Mouse (Mus musculus) heart, adult 2 months (tissue): ENCODE data around the gene Apom. TPM values are rescaled to one million over a fixed set of nuclear protein-coding genes. Genes with fewer than 3 reads are reported as not detected.
A peak's percentile ranks its signal among the peaks of the same experiment; 100 is the strongest.

ENCODE experiments used
- DNase-seq, 2 experiments: peaks; one replicate each; pipeline ENCODE4 v3.0.0; 2021
- H3K27ac ChIP-seq: fragments of 200-600 bp; 2 replicates; pipeline ENCODE4 v1.8.1; 2022
- H3K27me3 ChIP-seq: fragments of 200-500 bp; 2 replicates; pipeline ENCODE4 v1.6.1; 2012; ENCODE audit warnings: mild to moderate bottlenecking, low read length, inconsistent platforms, mixed read lengths; ENCODE audit not compliant: control insufficient read depth, insufficient read depth
- H3K36me3 ChIP-seq: fragments of 200-500 bp; 2 replicates; pipeline ENCODE4 v1.6.1; 2012; ENCODE audit warnings: low read length, inconsistent platforms; ENCODE audit not compliant: control insufficient read depth, insufficient read depth
- H3K4me1 ChIP-seq: fragments of 200-500 bp; 2 replicates; pipeline ENCODE4 v1.6.1; 2011; ENCODE audit warnings: low read length; ENCODE audit not compliant: control insufficient read depth, insufficient read depth
- H3K4me3 ChIP-seq: fragments of 200-600 bp; 2 replicates; pipeline ENCODE4 v1.8.1; 2022
- H3K79me2 ChIP-seq: fragments of 200-500 bp; replicated peaks from 2 replicates; pipeline ENCODE4 v1.6.1; 2012; ENCODE audit warnings: mild to moderate bottlenecking, inconsistent platforms, low read length, moderate library complexity, mixed read lengths; ENCODE audit not compliant: control insufficient read depth, insufficient read depth
- H3K9ac ChIP-seq: fragments of 200-500 bp; 2 replicates; pipeline ENCODE4 v1.6.1; 2012; ENCODE audit warnings: low read depth, mild to moderate bottlenecking, control low read depth, inconsistent platforms, low read length, mixed read lengths
- CTCF ChIP-seq: fragments of 200-600 bp; IDR thresholded peaks from 2 replicates; pipeline ENCODE4 v1.8.1; 2022; ENCODE audit warnings: antibody characterized with exemption, mild to moderate bottlenecking, moderate library complexity
- EP300 ChIP-seq: fragments of 200-500 bp; IDR thresholded peaks from 2 replicates; pipeline ENCODE4 v1.6.1; 2011; ENCODE audit warnings: low read depth, low read length, control low read depth; ENCODE audit not compliant: insufficient read depth
- POLR2A ChIP-seq: fragments of 200-500 bp; IDR thresholded peaks from 2 replicates; pipeline ENCODE4 v1.6.1; 2011; ENCODE audit warnings: mild to moderate bottlenecking, low read depth, low read length, control low read depth; ENCODE audit not compliant: insufficient read depth
- WGBS: fragments of 180-500 bp; shearing (Covaris S2); methylation state at CpG from one replicate; pipeline ENCODE4 v1.1.7; 2018; 5-methylcytosine and 5-hydroxymethylcytosine counted together
- intact Hi-C: fragments of 180-260 bp; cut with DNase I; formaldehyde crosslinking; loops from one replicate; pipeline ENCODE4 v1.15.1; 2025
- polyA plus RNA-seq: library from polyadenylated mRNA; depleted of rRNA; stranded (reverse); fragments of >200 nt; gene quantifications from 2 replicates; pipeline ENCODE4 v1.2.3, GENCODE M21; 2012
- total RNA-seq, 2 experiments: library from RNA; stranded (reverse); gene quantifications; 2 replicates each; pipeline ENCODE4 v1.2.3; 2021

Gene Apom
- total and polyA plus RNA-seq, 3 experiments, result not detected

DNA sequence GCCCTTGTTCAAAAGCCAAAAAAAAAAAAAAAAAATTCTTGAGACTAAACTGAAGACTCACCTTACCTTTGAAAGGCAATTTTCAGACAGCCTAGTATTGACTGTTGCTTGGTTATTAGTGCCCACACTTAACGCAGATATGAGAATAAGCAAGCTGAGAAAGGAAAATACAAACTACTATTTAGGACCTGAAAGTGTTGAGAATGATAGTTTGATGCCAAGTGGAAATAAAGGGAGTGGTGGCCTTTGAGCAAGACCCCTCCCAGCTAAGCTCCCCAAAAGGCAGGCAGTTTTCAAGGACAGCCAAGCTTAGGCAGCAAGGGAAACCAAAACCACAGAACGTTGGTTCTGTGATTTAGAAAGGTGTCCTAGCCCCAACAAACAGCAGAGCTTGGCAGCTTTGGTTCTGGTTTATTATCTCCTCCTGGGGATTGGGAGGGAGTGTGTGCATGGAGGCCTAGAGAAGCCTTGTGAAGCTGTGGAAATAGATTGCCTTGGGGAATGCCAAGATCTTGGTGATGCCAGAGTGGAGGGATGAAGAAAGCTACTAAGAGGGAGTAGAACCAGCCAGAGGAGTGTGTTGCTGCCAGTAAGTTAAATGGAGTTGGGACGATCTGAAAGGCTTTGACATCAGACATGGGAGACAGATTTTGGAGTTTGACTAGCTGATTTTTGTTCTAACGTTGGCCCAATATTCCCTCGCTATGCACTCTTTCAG lies 16.2 kb upstream of the Apom start:
- H3K79me2 ChIP-seq, result no peaks in the 10 kb centered on the region
- TF ChIP-seq EP300, result peak; percentile 32; the same call in 1 of the 2 replicates
- TF ChIP-seq POLR2A, result no peak
- no peak for DNase-seq
- H3K36me3 ChIP-seq, result peaks cover 2% of the 10 kb centered on the region; the same call in 1 of the 2 replicates
- no peak overlapping the region for H3K27ac ChIP-seq
- H3K4me3 ChIP-seq, result no peak overlapping the region
- intact Hi-C loops, result no loop called here
- no peaks in the 10 kb centered on the region for H3K4me1 ChIP-seq
- H3K9ac ChIP-seq, result no peak overlapping the region
- 63% methylated on average over 5 of the region's 5 CpGs for WGBS
- no peaks in the 10 kb centered on the region for H3K27me3 ChIP-seq

DNA sequence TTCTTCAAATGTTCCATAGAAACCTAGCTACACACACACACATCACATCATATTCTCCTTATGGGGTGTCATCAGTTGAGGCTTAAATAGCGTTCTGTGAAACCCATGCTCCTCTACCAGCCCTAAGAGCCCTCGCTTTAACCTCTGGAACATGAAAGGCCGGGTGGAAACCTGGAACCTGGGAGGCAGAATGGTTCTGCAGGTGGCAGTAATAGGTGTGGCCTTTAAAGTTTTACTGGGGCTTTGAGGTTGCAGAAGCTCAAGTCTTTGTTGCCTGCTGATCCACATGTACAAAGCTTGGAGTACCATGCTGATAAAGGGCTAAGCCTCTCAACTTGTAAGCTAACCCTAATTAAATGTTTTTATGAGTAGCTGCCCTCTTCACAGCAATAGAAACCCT lies 15.5 kb upstream of the Apom start:
- Histone ChIP-seq H3K4me3 (no peak overlapping the region), H3K36me3 (peaks cover 2% of the 10 kb centered on the region; the same call in 1 of the 2 replicates), H3K4me1 (no peaks in the 10 kb centered on the region), H3K79me2 (no peaks in the 10 kb centered on the region), H3K27me3 (no peaks in the 10 kb centered on the region), H3K9ac (no peak overlapping the region), H3K27ac (no peak overlapping the region)
- intact Hi-C loops, result no loop called here
- no peak for DNase-seq
- TF ChIP-seq CTCF, result no peak
- TF ChIP-seq POLR2A, result peak; percentile 31; the same call in 1 of the 2 replicates
- no peak for TF ChIP-seq EP300
- 67% methylated on average over 3 of the region's 3 CpGs for WGBS

DNA sequence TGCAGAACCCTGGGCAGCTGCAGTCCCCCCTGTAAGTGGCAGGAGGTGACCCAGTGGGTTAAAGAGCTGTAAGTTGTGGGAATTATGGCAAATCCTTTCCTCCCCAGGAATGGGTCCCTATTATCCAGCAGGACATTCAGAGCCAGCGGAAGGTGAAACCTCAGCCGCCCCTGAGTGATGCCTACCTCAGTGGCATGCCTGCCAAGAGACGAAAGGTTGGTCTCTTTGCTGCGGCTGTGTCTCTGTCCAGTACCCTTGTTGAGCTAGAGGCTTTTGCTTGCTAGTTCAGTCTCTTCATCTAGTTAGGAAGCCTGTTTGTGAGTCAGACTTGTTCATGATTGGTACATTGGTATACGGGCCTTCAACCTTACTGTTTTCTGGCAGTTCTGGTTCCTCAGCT lies 14.3 kb upstream of the Apom start:
- WGBS, result 86% methylated on average over 5 of the region's 5 CpGs
- no peaks in the 10 kb centered on the region for H3K79me2 ChIP-seq
- peaks cover 2% of the 10 kb centered on the region; the same call in 1 of the 2 replicates for H3K36me3 ChIP-seq
- no peak for DNase-seq
- TF ChIP-seq EP300 (no peak), CTCF (no peak), POLR2A (no peak)
- intact Hi-C loops, result no loop called here
- H3K4me1 ChIP-seq, result no peaks in the 10 kb centered on the region
- no peaks in the 10 kb centered on the region for H3K27me3 ChIP-seq
- no peak overlapping the region for H3K27ac ChIP-seq
- no peak overlapping the region for H3K4me3 ChIP-seq
- H3K9ac ChIP-seq, result no peak overlapping the region

DNA sequence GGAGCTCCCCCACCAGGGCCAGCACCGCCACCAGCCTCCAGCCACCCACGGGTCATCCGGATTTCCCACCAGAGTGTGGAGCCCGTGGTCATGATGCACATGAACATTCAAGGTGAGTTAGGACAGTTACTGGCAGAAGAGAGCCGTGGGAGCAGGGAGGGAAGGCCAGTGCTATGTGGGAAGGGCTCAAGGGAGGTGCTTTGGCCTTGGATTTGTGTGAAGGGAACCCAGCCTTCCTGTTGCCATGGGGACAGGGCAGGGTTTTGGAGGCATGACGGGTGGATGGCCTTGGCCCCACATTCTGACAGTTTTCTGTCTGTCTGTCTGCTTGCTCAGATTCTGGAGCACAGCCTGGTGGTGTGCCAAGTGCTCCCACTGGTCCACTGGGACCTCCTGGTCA lies 10.1 kb upstream of the Apom start:
- Histone ChIP-seq H3K4me3 (no peak overlapping the region), H3K27me3 (no peaks in the 10 kb centered on the region), H3K4me1 (no peaks in the 10 kb centered on the region), H3K27ac (no peak overlapping the region), H3K9ac (no peak overlapping the region), H3K36me3 (no peaks in the 10 kb centered on the region; the same call in 1 of the 2 replicates), H3K79me2 (peaks cover 4% of the 10 kb centered on the region; the same call in 1 of the 2 replicates)
- no peak for DNase-seq
- intact Hi-C loops, result loop anchor here (1.0 kb wide), 1 partner anchor 10 kb away; no protein-coding TSS in a partner anchor
- 83% methylated on average over 6 of the region's 6 CpGs for WGBS
- TF ChIP-seq EP300, result no peak

DNA sequence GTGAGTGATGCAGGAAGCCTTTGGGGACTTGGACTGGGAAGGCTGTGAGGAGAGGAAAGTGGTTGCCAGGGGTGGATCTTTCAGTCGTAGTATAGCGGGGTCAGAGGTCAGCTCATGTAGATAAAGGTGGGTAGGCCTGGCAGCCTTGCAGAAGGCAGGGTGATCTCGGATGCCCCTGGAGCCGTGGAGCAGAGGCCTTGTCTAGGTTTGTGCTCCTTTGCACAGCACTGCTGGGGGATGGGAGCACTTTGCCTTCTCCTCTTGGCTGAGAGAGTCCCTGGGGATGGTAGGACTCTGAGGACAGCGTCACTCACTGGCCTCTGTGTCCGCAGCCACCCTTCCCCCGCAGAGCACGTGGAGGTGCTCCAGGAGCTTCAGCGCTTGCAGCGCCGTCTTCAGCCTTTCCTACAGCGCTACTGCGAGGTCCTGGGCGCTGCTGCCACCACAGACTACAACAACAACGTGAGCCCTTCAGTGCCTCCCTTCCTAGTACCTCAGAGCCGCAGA lies 8.7 kb upstream of the Apom start:
- WGBS, result 65% methylated on average over 16 of the region's 16 CpGs

DNA sequence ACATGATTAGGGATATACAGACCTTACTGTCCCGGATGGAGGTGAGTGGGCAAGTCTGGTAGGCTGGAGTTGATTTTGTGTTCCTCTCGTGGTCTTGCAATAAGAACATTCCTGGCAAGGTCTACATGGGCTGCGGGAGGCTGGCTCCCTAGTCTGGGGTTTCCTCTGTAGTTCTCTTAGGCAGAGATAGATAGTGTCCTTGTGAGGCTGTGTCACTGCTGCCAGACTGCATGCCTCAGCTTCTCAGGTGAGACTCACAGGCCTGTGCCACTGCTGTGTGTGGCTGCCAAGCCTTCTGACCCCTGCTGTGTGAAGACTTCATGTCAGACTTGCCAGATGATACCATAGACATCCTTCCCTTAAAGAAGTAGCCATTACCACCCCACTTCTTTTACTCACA lies 7.4 kb upstream of the Apom start:
- H3K79me2 ChIP-seq, result peaks cover 6% of the 10 kb centered on the region
- no peaks in the 10 kb centered on the region for H3K27me3 ChIP-seq
- no peak overlapping the region for H3K4me3 ChIP-seq
- H3K36me3 ChIP-seq, result no peaks in the 10 kb centered on the region; the same call in 1 of the 2 replicates
- H3K4me1 ChIP-seq, result peaks cover 3% of the 10 kb centered on the region
- H3K9ac ChIP-seq, result no peak overlapping the region
- no peak for DNase-seq
- 85% methylated on average over 3 of the region's 3 CpGs for WGBS
- intact Hi-C loops, result no loop called here
- H3K27ac ChIP-seq, result no peak overlapping the region
- TF ChIP-seq POLR2A, result no peak
- no peak for TF ChIP-seq EP300
- TF ChIP-seq CTCF, result no peak

More for the DNA sequence above, 8.7 kb upstream of the Apom start:
- intact Hi-C loops, result no loop called here
- no peak for TF ChIP-seq CTCF
- TF ChIP-seq EP300, result no peak
- TF ChIP-seq POLR2A, result no peak
- H3K4me3 ChIP-seq, result no peak overlapping the region
- no peaks in the 10 kb centered on the region for H3K27me3 ChIP-seq
- H3K27ac ChIP-seq, result no peak overlapping the region
- H3K36me3 ChIP-seq, result no peaks in the 10 kb centered on the region; the same call in 1 of the 2 replicates
- H3K4me1 ChIP-seq, result peaks cover 3% of the 10 kb centered on the region
- H3K9ac ChIP-seq, result no peak overlapping the region
- DNase-seq, result no peak
- H3K79me2 ChIP-seq, result peaks cover 6% of the 10 kb centered on the region
